Mouse (Mus musculus) liver, adult 2 months (tissue): ENCODE results near the gene Sdha.

Source experiments
- CTCF ChIP-seq: fragments of 200-500 bp; IDR thresholded peaks from 2 replicates; pipeline ENCODE4 v1.5.1; 2011; ENCODE audit warnings: low read depth, low read length, control low read depth
- POLR2A ChIP-seq: fragments of 200-500 bp; IDR thresholded peaks from 2 replicates; pipeline ENCODE4 v1.6.1; 2011; ENCODE audit warnings: low read length, control low read depth; ENCODE audit not compliant: insufficient read depth; ENCODE audit errors: extremely low read depth

DNA sequence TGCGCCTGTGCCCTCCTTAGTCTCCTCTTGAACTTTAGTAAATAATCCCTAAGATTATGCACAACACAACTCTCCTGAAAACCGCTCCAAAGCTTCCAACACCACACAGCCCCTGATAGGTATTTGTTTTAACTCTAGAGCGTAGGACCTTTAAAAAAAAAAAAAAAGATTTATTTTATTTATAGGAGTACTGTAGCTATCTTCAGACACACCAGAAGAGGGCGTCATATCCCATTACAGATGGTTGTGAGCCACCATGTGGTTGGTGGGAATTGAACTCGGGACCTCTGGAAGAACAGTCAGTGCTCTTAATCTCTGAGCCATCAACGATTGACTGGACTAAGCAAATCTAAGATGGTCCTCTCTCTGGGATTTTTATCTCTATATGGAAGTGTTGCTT is 39.6 kb upstream of the Sdha start:
- no peak for TF ChIP-seq CTCF
- no peak for TF ChIP-seq POLR2A
